Mouse (Mus musculus): Measurements from ENCODE around the gene Scn4a.

The Scn4a gene

GRCm38 (mm10) chr11:106314333-106314812, 38.7 kb downstream of the Scn4a start, which contains the start of gene Cd79b:
TSS of gene Cd79b (minus strand) at chr11:106314762.
- DNase-seq (ENCODE audit: low read depth, low spot score): no peak

DNA sequence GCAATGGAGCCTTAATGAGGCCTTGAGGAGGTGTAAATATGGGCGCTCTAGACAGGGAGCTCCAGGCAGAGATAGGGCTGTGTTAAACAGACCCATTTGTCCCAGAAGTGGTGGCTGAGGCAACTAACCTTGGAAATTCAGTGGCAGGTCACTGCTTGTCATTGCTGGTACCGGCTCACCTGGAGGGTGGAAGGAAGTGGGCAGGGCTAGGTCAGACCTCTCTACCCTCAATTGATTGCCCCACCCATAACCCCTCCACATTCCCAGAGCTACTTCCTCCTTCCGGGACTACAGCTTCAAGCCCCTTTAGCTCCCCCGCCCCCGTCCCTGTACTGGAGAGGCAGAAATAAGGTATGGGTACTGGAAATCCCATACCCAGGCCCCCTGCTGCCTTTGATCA, 39.6 kb downstream of the Scn4a start:
- DNase-seq (ENCODE audit: low read depth, low spot score): no peak

DNA sequence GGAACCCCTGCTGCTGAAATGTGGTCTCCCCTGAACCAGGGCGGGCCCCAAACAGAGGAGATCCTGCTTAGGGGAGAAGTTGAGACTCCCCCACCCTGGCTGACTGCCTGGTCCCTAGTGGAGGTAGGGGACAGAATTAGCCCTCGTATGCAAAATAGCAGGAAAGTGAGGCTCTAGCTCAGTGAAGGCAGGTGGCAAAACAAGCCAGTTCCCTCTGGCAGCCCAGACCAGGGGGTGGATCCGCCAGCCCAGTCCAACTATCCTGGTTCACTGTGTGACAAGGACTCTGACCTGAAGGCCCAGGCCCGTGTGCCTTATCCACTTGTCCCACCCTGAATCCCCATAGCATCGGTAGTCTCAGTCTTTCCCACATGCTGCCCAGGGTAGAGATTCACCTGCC, 43.0 kb downstream of the Scn4a start:
- DNase-seq (ENCODE audit: low read depth, low spot score): no peak

DNA sequence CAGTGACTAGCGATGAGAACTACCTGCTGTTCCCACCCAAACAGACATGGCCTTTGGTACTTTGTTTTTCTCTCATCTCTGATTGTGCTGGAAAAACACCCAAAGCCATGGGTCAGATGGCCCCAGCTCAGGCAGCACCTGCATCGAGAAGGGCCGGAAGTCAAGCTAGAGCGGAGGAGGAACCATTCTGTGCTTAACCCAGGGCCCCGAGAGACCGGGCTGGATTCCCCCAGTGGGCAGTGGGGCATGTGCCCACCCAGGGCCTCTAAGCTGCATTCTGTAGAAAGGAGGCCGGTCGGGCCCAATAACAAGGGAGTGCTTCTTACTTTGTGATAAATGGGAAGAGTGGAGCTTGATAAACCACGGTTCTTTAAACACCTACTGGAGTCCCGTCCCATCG, 44.9 kb downstream of the Scn4a start:
- DNase-seq (ENCODE audit: low read depth, low spot score): no peak

GRCm38 (mm10) chr11:106307432-106307831, 45.7 kb downstream of the Scn4a start:
- DNase-seq (ENCODE audit: low read depth, low spot score): no peak

- no peak for DNase-seq (ENCODE audit: low read depth, low spot score)
Measured at GRCm38 (mm10) chr11:106306758-106307157, 46.3 kb downstream of the Scn4a start.

GRCm38 (mm10) chr11:106306065-106306385, 47.1 kb downstream of the Scn4a start:
- no peak for DNase-seq (ENCODE audit: low read depth, low spot score)

GRCm38 (mm10) chr11:106305348-106306064, 47.6 kb downstream of the Scn4a start:
- no peak for DNase-seq (ENCODE audit: low read depth, low spot score)

- peak; percentile 82 for DNase-seq (ENCODE audit: low read depth, low spot score)
Measured at GRCm38 (mm10) chr11:106302634-106303033, 50.5 kb downstream of the Scn4a start.

- DNase-seq (ENCODE audit: low read depth, low spot score): no peak
Measured at GRCm38 (mm10) chr11:106301765-106302164, 51.3 kb downstream of the Scn4a start, which contains the start of gene Gh. TSS of gene Gh (minus strand) at chr11:106301865.

DNA sequence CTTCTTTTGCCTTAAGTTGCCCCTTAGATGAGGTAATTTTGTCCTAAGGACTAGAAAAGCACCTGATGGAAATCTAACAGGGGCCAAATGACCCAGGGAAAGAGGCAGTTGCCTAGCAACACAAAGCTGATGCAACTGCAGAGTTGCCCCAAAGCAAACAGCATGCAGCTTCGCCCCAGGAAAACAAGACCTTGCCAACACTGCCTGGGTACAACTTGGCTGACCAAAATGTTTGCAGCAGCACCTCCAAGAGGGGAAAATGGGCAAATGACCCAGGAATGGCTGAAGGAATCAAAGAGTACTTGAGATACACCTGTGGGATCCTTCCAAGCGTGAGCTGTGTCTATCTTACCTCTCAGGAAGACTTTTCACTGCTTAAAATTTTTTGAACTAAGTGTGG, 61.2 kb downstream of the Scn4a start:
- no peak for DNase-seq (ENCODE audit: low read depth, low spot score)

- DNase-seq (ENCODE audit: low read depth, low spot score): no peak
Measured at GRCm38 (mm10) chr11:106290376-106290775, 62.7 kb downstream of the Scn4a start.

- DNase-seq (ENCODE audit: low read depth, low spot score): no peak
Measured at GRCm38 (mm10) chr11:106289369-106289768, 63.7 kb downstream of the Scn4a start.

GRCm38 (mm10) chr11:106286987-106287386, 66.1 kb downstream of the Scn4a start:
- no peak for DNase-seq (ENCODE audit: low read depth, low spot score)

DNA sequence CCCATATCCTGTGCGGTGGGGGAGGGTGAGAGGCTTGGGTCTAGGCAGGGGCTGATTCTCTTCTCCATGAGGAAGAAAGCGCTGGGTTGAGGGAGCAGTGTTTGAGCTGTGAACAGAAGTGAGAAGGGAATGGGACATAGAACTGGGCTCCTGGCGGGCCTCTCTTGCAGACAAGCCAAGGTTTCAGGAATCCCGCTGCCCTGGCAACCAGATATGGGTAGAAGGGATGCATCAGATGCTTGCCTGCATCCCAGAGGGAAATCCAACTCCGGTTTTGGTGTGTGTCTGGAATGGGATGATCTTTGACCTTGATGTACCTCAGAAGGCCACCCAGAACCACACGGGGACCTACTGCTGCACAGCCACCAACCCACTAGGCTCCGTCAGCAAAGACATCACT, 66.9 kb downstream of the Scn4a start:
- DNase-seq (ENCODE audit: low read depth, low spot score): no peak

DNA sequence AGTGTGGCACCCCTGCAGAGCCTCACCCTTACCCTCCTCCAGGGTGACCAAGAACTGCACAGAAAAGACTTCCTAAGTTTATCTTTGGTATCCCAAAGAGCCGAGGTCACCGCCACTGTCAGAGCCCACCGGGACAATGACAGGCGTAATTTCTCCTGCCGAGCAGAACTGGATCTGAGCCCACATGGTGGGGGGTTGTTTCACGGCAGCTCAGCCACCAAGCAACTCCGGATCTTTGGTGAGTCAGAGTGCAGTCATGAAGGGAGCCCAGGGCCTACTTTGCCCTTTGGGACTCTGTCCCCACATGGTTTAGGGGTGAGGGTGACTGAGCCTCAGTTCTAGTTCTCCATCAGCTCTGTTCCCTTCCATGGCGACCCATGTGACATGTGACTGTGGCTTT, 69.0 kb downstream of the Scn4a start:
- DNase-seq (ENCODE audit: low read depth, low spot score): no peak

DNA sequence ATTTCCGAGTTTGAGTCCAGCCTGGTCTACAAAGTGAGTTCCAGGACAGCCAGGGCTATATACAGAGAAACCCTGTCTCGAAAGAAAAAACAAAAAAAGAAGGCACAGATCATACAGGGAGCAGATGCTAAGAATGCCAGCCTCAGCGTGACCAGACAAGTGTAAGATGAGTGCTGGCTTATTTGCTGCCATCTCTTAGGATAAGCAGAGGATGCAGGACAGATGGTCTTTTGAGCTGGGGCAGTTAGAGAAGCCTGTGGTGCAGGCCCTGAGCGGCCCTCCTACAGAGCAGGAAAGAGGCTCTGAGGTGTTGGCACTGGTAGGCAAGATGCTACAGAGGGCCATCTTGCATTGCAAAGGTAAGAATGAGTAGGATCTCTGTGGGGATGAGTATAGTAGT, 69.7 kb downstream of the Scn4a start:
- DNase-seq (ENCODE audit: low read depth, low spot score): no peak

DNA sequence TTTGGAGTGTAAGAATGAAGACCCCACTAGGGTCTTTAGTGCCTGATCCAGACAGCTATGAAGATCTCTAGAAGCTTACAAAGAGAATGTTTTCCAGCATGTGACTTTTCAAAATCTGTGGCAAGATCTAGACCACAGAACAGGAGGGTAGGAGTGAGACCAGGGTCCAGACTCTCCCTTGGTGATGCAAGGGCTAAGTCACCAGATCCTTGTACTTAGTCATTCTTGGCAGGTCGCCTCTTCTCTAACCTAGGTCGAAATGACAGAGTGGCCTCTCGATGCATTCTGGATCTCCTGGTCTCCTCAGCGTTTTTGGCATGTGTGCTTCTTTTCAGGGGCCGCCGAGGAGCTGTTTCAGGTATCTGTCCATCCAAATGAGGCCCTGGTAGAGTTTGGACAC, 70.6 kb downstream of the Scn4a start:
- no peak for DNase-seq (ENCODE audit: low read depth, low spot score)

DNA sequence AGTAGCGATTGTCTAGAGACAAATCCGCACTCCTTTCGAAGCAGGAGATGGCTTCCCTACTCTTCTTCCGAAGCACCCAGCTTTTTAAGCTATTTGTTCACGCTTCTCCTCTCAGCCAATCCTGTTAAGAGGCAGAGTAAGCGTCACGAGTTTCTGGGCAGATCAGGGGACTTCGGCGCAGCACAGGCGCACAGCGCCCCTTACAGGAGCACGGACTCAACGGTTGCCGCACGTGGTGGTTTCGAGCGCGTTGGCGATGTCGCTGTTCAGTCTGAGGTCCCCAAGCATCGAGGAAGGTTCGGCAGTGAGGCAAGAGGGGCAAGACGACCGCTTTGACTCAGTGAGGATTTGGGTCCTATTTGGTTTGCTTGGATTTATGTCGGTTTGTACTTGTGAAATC, 76.6 kb downstream of the Scn4a start, which contains the start of gene Tcam1:
TSS of gene Tcam1 (plus strand) at position 219 of the 400 bp plus-strand sequence.
- DNase-seq (ENCODE audit: low read depth, low spot score): peak; percentile 96

DNA sequence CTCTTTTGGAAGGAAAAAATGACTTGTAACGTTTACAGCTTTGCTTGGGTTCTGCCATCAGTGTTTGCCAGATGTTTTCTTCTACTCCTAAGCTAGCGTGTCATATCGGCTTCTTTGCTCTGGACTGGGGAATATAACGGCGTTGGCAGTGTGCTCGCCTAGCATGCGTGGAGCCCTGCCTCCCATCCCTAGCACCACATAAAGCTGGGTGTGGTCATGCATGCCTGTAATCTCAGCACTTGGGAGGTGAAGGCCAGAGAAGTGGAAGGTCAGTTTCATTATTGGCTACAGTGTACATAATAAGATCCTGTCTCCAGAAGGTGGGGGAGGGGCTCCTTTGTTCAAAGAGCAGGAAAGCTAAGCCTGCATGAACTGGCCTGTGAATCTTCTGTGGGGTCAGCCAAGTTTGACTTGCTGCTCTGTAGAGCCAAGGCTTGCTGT, 78.1 kb downstream of the Scn4a start:
- peak; percentile 4 for DNase-seq (ENCODE audit: low read depth, low spot score)

GRCm38 (mm10) chr11:106274374-106274773, 78.7 kb downstream of the Scn4a start:
- DNase-seq (ENCODE audit: low read depth, low spot score): no peak

DNA sequence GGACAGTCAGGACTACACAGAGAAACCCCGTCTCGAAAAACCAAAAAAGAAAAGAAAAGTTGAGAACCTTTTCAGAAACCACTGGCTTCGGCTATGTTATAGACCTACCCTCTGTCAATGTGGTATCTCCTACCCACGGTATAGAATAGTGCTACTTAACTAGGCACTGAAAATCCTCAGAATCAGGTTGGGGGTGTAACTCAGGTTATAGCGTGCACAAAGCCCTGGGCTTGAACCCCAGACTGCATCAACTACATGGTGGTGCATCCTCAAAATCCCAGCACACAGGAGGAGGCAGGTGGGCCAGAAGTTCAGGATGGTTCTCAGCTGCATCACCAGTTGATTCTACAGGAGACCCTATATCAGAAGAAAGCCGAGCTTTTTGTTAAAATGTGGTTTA, 79.3 kb downstream of the Scn4a start:
- DNase-seq (ENCODE audit: low read depth, low spot score): no peak

GRCm38 (mm10) chr11:106273311-106273684, 79.8 kb downstream of the Scn4a start:
- no peak for DNase-seq (ENCODE audit: low read depth, low spot score)

Data from mesoderm, embryonic 11.5 days (tissue).